Mouse (Mus musculus) bone marrow, adult 2 months (tissue): ENCODE results near the gene Fbxw4. TPM values are rescaled to one million over a fixed set of nuclear protein-coding genes. Genes with fewer than 3 reads are reported as not detected.
"Not testable (repeated sequence)": the region's sequence is repeated elsewhere in the genome, so short reads cannot be mapped to it uniquely, and the experiment has no call there.

ENCODE experiments used
- H3K27ac ChIP-seq: fragments of 200-500 bp; 2 replicates; pipeline ENCODE4 v1.5.1; 2012; ENCODE audit warnings: low read depth, mild to moderate bottlenecking, control low read depth, inconsistent platforms, low read length; ENCODE audit not compliant: control insufficient read depth, poor library complexity, insufficient read depth
- H3K4me1 ChIP-seq: fragments of 200-500 bp; 2 replicates; pipeline ENCODE4 v1.6.1; 2011; ENCODE audit warnings: low read length; ENCODE audit not compliant: control insufficient read depth, insufficient read depth
- H3K4me3 ChIP-seq: fragments of 200-500 bp; replicated peaks from 2 replicates; pipeline ENCODE3; 2011; ENCODE audit warnings: mild to moderate bottlenecking, low read depth, low read length, control low read depth; ENCODE audit not compliant: control insufficient read depth
- CTCF ChIP-seq: fragments of 200-500 bp; IDR thresholded peaks from 2 replicates; pipeline ENCODE4 v1.5.1; 2011; ENCODE audit warnings: low read length, control low read depth; ENCODE audit not compliant: control insufficient read depth, insufficient read depth
- POLR2A ChIP-seq: fragments of 200-500 bp; IDR thresholded peaks from 2 replicates; pipeline ENCODE4 v1.6.1; 2011; ENCODE audit warnings: low read depth, mild to moderate bottlenecking, control low read depth, low read length, borderline replicate concordance; ENCODE audit not compliant: control insufficient read depth
- WGBS: fragments of 180-500 bp; shearing (Covaris S2); methylation state at CpG from one replicate; pipeline ENCODE4 v1.1.7; 2018; 5-methylcytosine and 5-hydroxymethylcytosine counted together
- polyA plus RNA-seq: library from polyadenylated mRNA; stranded (reverse); fragments of >200 nt; gene quantifications from 2 replicates; pipeline ENCODE4 v1.2.4, GENCODE M21; 2011; ENCODE audit warnings: low replicate concordance; ENCODE audit not compliant: missing spikeins, insufficient read depth, insufficient read length

The Fbxw4 gene
- polyA plus RNA-seq, 1 experiment = 22.4 TPM

DNA sequence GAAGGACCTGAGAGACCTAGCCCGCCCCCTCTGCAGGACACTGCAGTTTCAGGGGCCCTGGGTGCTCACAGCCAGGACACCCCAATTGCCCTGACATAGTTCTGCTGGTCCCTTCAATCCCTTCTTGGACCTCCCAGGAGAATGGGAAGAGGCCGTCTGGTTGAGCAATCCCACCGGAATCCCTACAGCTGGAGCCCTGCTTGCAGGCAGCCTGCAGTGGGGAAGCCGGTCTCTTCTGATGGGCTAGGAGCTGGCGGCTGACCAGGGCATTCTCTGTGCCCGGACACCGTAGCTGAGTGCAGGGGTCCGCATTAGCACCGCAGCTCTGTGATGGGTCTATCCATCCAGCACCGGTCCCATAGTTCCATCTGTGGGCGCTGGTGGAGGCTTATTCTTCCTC is 106.0 kb downstream of the Fbxw4 start:
- no peak overlapping the region for H3K27ac ChIP-seq
- no peak for TF ChIP-seq CTCF
- no peak for TF ChIP-seq POLR2A
- no peaks in the 10 kb centered on the region; the same call in 1 of the 2 replicates for H3K4me1 ChIP-seq
- WGBS = 93% methylated on average over 11 of the region's 11 CpGs
- no peak overlapping the region for H3K4me3 ChIP-seq

DNA sequence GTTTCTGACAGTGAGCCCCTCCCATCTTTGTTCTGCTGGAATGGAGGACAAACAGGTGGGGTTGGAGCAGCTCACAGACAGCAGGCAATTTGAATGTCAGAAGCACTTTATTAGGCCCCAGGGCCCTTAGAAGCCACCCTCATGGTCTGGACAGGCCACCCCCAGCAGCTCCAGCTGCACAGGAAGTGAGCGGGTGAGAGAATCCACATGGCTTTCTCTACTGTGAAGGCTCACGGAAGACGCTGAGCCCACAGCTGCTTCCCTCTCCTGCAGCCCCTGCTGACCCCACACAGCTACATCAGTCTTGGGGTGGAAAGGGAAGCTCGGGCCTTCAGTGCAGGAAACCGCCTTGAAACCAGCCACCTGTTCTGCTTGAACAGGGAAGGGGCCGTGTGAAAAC is 107.9 kb downstream of the Fbxw4 start:
- TF ChIP-seq POLR2A (no peak), CTCF (no peak)
- no peak overlapping the region for H3K27ac ChIP-seq
- no peaks in the 10 kb centered on the region; the same call in 1 of the 2 replicates for H3K4me1 ChIP-seq
- no peak overlapping the region for H3K4me3 ChIP-seq
- WGBS = 26% methylated on average over 6 of the region's 6 CpGs

GRCm38 (mm10) chr19:45549948-45550347 is 110.2 kb downstream of the Fbxw4 start:
- Histone ChIP-seq H3K27ac (no peak overlapping the region), H3K4me1 (no peaks in the 10 kb centered on the region; the same call in 1 of the 2 replicates), H3K4me3 (no peak overlapping the region)
- TF ChIP-seq CTCF (no peak), POLR2A (no peak)
- WGBS = 31% methylated on average over 4 of the region's 4 CpGs

- H3K4me1 ChIP-seq = no peaks in the 10 kb centered on the region; the same call in 1 of the 2 replicates
- TF ChIP-seq POLR2A (no peak), CTCF (no peak)
Observed at GRCm38 (mm10) chr19:45549128-45549915, 110.8 kb downstream of the Fbxw4 start.

GRCm38 (mm10) chr19:45548196-45548595 is 111.9 kb downstream of the Fbxw4 start:
- H3K27ac ChIP-seq, H3K4me3 ChIP-seq, H3K4me1 ChIP-seq: not testable (repeated sequence)

More at GRCm38 (mm10) chr19:45549128-45549915, 110.8 kb downstream of the Fbxw4 start:
- Histone ChIP-seq H3K4me3 (no peak overlapping the region), H3K27ac (no peak overlapping the region)
- 85% methylated on average over 23 of the region's 23 CpGs for WGBS

GRCm38 (mm10) chr19:45544925-45545321 is 115.2 kb downstream of the Fbxw4 start:
- Histone ChIP-seq H3K27ac (no peak overlapping the region), H3K4me1 (peaks cover 4% of the 10 kb centered on the region; the same call in 1 of the 2 replicates), H3K4me3 (peak overlapping the region; percentile 43)
- under 1% methylated on average over 30 of the region's 30 CpGs for WGBS
- TF ChIP-seq POLR2A (no peak), CTCF (peak; percentile 81)

DNA sequence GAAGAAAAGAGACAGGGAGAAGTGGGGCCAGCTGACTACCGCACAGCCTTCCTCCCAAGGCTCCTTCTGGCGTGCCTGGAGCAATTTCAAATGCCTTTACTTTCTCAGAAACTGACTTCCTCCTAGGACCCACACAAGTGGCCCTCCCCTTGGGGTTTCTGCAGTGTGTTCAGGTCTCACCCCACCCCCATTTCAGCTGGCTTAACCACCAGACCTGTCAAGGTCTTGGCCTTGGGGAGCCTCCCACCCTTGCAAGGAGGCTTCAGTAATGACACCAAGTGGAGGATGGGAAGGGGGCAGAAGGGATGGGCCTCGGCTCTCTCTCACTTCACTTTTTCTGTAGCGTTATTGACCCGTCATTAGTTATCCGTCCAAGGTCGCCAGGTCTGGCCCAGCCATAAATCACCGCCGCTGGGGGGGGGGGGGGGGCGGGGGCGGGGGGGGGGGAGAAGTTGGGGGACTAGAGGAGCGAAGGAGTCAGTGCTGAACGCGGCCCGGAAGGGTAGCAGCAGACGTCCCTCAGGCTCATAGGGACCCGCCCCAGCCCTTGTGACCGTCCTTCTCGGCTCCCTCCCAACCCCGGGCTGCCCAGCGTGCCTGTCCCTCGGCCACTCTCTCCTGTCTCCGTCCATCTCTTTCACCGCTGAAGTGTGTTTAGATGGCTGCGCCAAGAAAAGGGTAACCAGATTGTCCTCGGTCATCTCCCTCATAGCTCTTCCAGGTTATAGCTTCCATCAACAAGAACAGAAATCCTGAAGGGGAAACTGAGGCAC is 115.8 kb downstream of the Fbxw4 start:
- H3K4me1 ChIP-seq = peaks cover 4% of the 10 kb centered on the region; the same call in 1 of the 2 replicates
- TF ChIP-seq CTCF = no peak
- TF ChIP-seq POLR2A = no peak
- 2% methylated on average over 22 of the region's 26 CpGs for WGBS
- no peak overlapping the region for H3K27ac ChIP-seq
- H3K4me3 ChIP-seq = peak overlapping the region; percentile 43

DNA sequence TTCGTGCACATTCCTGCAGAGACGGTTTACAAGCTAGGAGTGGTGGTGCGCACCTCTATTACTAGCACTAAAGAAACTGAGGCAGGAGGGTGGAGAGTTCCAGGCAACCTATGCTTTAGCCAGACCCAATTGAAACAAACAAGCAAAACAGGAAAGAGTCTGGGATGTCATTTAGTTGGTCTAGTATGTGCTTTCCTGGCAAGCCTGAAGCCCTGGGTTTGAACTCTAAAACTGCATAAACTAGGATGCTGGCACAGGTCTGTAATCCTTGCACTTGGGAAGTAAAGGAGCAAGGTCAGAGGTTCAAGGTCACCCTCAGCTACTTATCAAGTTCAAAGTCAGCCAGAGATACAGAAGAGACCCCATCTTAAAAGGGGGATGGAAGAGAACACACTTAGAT is 118.1 kb downstream of the Fbxw4 start:
- Histone ChIP-seq H3K27ac (no peak overlapping the region), H3K4me1 (peaks cover 6% of the 10 kb centered on the region; the same call in 1 of the 2 replicates), H3K4me3 (no peak overlapping the region)
- 46% methylated on average over 3 of the region's 3 CpGs for WGBS
- TF ChIP-seq CTCF (no peak), POLR2A (no peak)
